Mouse (Mus musculus) cortical plate, adult 2 months (tissue): ENCODE results near the gene Fbln2.

Experiments used
- CTCF ChIP-seq: fragments of 200-500 bp; IDR thresholded peaks from 2 replicates; pipeline ENCODE4 v1.5.1; 2011; ENCODE audit warnings: mild to moderate bottlenecking, control low read depth, low read length; ENCODE audit not compliant: insufficient read depth; ENCODE audit errors: extremely low read depth
- POLR2A ChIP-seq: fragments of 200-500 bp; IDR thresholded peaks from 2 replicates; pipeline ENCODE4 v1.6.1; 2011; ENCODE audit warnings: mild to moderate bottlenecking, low read length, control low read depth; ENCODE audit not compliant: insufficient read depth; ENCODE audit errors: extremely low read depth

DNA sequence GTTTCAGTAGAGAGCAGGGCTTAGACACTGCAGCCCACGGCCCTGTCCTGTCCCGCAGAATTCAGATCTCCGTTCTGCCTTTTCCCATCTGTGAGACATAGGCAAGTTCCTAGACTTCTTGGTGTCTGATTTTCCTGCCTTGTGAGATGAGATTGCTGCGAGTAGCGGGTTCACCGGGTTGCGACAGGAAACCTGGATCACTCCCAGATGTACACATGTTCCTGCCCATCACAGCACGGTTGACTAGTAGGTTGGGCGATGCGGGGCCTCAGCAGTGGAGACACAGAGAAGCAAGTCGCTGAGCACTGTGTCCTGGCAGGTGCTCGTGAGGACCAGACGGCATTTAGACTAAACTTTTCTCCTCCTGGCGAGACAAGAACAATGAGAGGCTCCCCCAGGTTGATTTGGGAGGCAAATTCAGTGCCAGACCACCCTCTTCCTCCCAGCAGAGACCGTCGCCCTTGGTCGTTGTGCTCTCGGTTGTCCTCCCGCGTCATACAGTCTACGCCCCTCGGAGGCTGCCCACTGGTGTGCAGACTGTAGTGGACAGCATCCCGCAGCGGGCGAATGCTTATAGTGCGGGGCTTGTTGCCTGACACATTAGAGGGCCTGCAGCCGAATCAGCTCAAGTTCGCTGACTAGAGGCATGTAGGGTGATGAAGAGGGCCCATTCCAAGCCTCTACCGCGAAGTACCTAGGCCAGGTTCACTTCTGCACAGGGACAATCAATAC, 73.7 kb downstream of the Fbln2 start:
- no peak for TF ChIP-seq POLR2A
- no peak for TF ChIP-seq CTCF
